Mouse (Mus musculus): ENCODE measurements around the gene Gm9040.
"Not testable (repeated sequence)": the region's sequence is repeated elsewhere in the genome, so short reads cannot be mapped to it uniquely, and the experiment has no call there.

The Gm9040 gene

GRCm38 (mm10) chr10:118326869-118327268 lies at the start of gene Gm9040:
Gm9040 (minus strand) TSS chr10:118326969.
- DNase-seq (ENCODE audit: low spot score in 2 of 2): not testable (repeated sequence)

- DNase-seq (ENCODE audit: low spot score in 2 of 2): peak; percentile 56 to 62
Observed at GRCm38 (mm10) chr10:118370443-118370842, 43.7 kb upstream of the Gm9040 start.

GRCm38 (mm10) chr10:118369518-118369917 lies 42.7 kb upstream of the Gm9040 start:
- no peak for DNase-seq (ENCODE audit: low spot score in 2 of 2)

GRCm38 (mm10) chr10:118354005-118354404 lies 27.2 kb upstream of the Gm9040 start, which contains the start of gene Gm9049:
Gm9049 (minus strand) TSS chr10:118354105.
- DNase-seq (ENCODE audit: low spot score in 2 of 2): not testable (repeated sequence)

GRCm38 (mm10) chr10:118348579-118348978 lies 21.8 kb upstream of the Gm9040 start, which contains the start of gene Gm9048:
Gm9048 (minus strand) TSS chr10:118348679.
- DNase-seq (ENCODE audit: low spot score in 2 of 2): not testable (repeated sequence)

- DNase-seq (ENCODE audit: low spot score in 2 of 2): not testable (repeated sequence)
Observed at GRCm38 (mm10) chr10:118343155-118343554, 16.4 kb upstream of the Gm9040 start, which contains the start of gene Gm9046. Gm9046 (minus strand) TSS chr10:118343255.

- DNase-seq (ENCODE audit: low spot score in 2 of 2): not testable (repeated sequence)
Observed at GRCm38 (mm10) chr10:118337731-118338130, 11.0 kb upstream of the Gm9040 start, which contains the start of gene Gm9045. Gm9045 (minus strand) TSS chr10:118337831.

- DNase-seq (ENCODE audit: low spot score in 2 of 2): not testable (repeated sequence)
Observed at GRCm38 (mm10) chr10:118332308-118332707, 5.5 kb upstream of the Gm9040 start, which contains the start of gene Gm9044. Gm9044 (minus strand) TSS chr10:118332408.

GRCm38 (mm10) chr10:118319024-118319423 lies 7.7 kb downstream of the Gm9040 start:
- no peak for DNase-seq (ENCODE audit: low spot score in 2 of 2)

- not testable (repeated sequence) for DNase-seq (ENCODE audit: low spot score in 2 of 2)
Observed at GRCm38 (mm10) chr10:118302133-118302532, 24.6 kb downstream of the Gm9040 start.

- DNase-seq (ENCODE audit: low spot score in 2 of 2): no peak
Observed at GRCm38 (mm10) chr10:118294938-118295337, 31.8 kb downstream of the Gm9040 start, which contains the start of gene Iltifb. Iltifb (minus strand) TSS chr10:118295038.

- DNase-seq (ENCODE audit: low spot score in 2 of 2): not testable (repeated sequence)
Observed at GRCm38 (mm10) chr10:118283016-118283415, 43.8 kb downstream of the Gm9040 start.

- not testable (repeated sequence) for DNase-seq (ENCODE audit: low spot score in 2 of 2)
Observed at GRCm38 (mm10) chr10:118282565-118282964, 44.2 kb downstream of the Gm9040 start.

GRCm38 (mm10) chr10:118278069-118278468 lies 48.7 kb downstream of the Gm9040 start:
- not testable (repeated sequence) for DNase-seq (ENCODE audit: low spot score in 2 of 2)
